Mouse (Mus musculus): ENCODE data around the gene Pcsk5. TPM values are rescaled to one million over a fixed set of nuclear protein-coding genes. Genes with fewer than 3 reads are reported as not detected.

Pcsk5 gene
- total and polyA plus RNA-seq, 3 experiments = not detected

DNA sequence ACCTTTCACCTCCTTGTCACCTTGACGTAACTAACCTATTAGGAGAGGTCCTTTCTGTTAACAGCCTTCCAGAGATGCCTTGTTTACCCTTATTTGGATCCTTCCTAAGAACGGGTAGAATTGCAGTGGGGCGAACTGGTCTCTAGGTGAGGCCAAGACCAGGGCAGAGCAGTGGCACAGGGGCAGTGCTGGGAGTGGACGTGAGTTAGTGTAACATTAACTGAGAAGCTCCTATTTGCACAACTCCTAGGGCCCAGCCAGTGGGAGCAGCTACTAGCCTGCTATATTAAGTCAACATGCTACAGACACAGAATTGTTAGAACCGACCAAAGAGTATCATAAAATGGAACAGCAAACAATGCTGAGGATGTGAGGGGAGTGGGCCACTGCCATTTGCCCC, 30.8 kb downstream of the Pcsk5 start:
- Histone ChIP-seq H3K4me2 (ENCODE audit: insufficient read depth, low read depth, poor library complexity, severe bottlenecking) (no peak overlapping the region), H3K4me1 (ENCODE audit: control insufficient read depth in 1 of 2, insufficient read depth in 2 of 2) (no peaks in the 10 kb centered on the region), H3K79me2 (replicated peaks; ENCODE audit: control insufficient read depth, extremely low read depth, insufficient read depth, poor library complexity, severe bottlenecking) (no peaks in the 10 kb centered on the region), H3K4me3 (replicated peaks in 1 of 3; ENCODE audit: low read depth in 2 of 3, low read length in 2 of 3, poor library complexity in 1 of 3) (no peak overlapping the region), H3K36me3 (replicated peaks in 1 of 2; ENCODE audit: control insufficient read depth in 1 of 2, insufficient read depth in 1 of 2, low read length in 1 of 2) (no peaks in the 10 kb centered on the region), H3K27ac (ENCODE audit: insufficient read depth, low read depth) (no peak overlapping the region), H3K9me3 (replicated peaks; ENCODE audit: low read length) (no peaks in the 10 kb centered on the region), H3K9ac (ENCODE audit: insufficient read depth, low read depth) (no peak overlapping the region), H3K27me3 (replicated peaks) (no peaks in the 10 kb centered on the region)
- dilution Hi-C loops (cut with MboI; ENCODE audit: extremely low pct_ligation_motif_present, extremely low pct_unique_long_range_greater_than_20kb, low sequenced_read_pairs) = no loop called here
- in situ Hi-C loops (cut with MboI; ENCODE audit: low pct_ligation_motif_present, low pct_unique_long_range_greater_than_20kb, low sequenced_read_pairs) = no loop called here
- TF ChIP-seq SIN3A (IDR thresholded peaks at IDR 0.05; ENCODE audit: low read length) = no peak
- no peak for TF ChIP-seq ELF1 (IDR thresholded peaks at IDR 0.05; ENCODE audit: low read depth, low read length)
- TF ChIP-seq ZC3H11A (IDR thresholded peaks at IDR 0.05; ENCODE audit: low read depth, low read length) = no peak
- no peak for TF ChIP-seq NELFE (IDR thresholded peaks at IDR 0.05; ENCODE audit: low read depth, low read length)
- no peak for TF ChIP-seq ETS1 (conservative IDR thresholded peaks at IDR 0.05; ENCODE audit: low read depth, low read length)
- TF ChIP-seq NRF1 (IDR thresholded peaks at IDR 0.05; ENCODE audit: low read depth, low read length) = no peak
- TF ChIP-seq CTCF (conservative IDR thresholded peaks at IDR 0.05 in 1 of 2, IDR thresholded peaks at IDR 0.05 in 1 of 2; ENCODE audit: low read depth in 2 of 2, low read length in 2 of 2) = no peak
- TF ChIP-seq MAFK (IDR thresholded peaks at IDR 0.05; ENCODE audit: insufficient replicate concordance, low read length) = no peak
- no peak for TF ChIP-seq SMC3 (IDR thresholded peaks at IDR 0.05; ENCODE audit: low read depth, low read length)
- TF ChIP-seq MEF2A (IDR thresholded peaks at IDR 0.05; ENCODE audit: borderline replicate concordance, low read depth, low read length) = no peak
- no peak for TF ChIP-seq KAT2A (IDR thresholded peaks at IDR 0.05; ENCODE audit: insufficient replicate concordance, low read length)
- no peak for TF ChIP-seq JUND (conservative IDR thresholded peaks at IDR 0.05; ENCODE audit: low read depth, low read length)
- TF ChIP-seq TBP (conservative IDR thresholded peaks at IDR 0.05; ENCODE audit: low read depth, low read length) = no peak
- no peak for TF ChIP-seq CHD2 (IDR thresholded peaks at IDR 0.05; ENCODE audit: low read length)
- no peak for TF ChIP-seq EP300 (IDR thresholded peaks at IDR 0.05; ENCODE audit: low read length)
- no peak for TF ChIP-seq PAX5 (IDR thresholded peaks at IDR 0.05; ENCODE audit: low read length)
- TF ChIP-seq MXI1 (IDR thresholded peaks at IDR 0.05; ENCODE audit: low read depth, low read length) = no peak
- TF ChIP-seq ZKSCAN1 (IDR thresholded peaks at IDR 0.05; ENCODE audit: borderline replicate concordance, low read depth, low read length) = no peak
- no peak for TF ChIP-seq GABPA (IDR thresholded peaks at IDR 0.05; ENCODE audit: insufficient replicate concordance, low read depth, low read length)
- no peak for DNase-seq (ENCODE audit: extremely low read depth)

DNA sequence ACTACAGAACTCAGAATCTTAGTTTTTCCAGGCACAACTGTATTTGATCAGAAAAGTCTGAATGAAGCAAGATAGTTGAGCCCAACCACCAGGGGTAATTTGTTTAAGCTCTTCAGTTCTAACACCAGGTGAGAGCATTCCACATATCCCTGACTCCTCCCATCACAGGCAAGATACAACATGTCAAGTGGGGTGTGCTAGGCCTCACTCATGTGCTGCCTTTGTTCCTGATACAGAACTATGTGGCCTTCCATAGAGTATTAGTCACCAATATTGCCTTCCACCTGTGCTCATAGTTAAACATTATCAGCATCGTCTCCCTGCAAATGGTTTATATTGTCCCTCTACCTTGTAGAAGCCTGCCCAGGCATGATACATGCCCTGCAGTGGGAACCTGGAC, 36.6 kb downstream of the Pcsk5 start:
- TF ChIP-seq NRF1 (IDR thresholded peaks at IDR 0.05; ENCODE audit: low read depth, low read length) (no peak), GABPA (IDR thresholded peaks at IDR 0.05; ENCODE audit: insufficient replicate concordance, low read depth, low read length) (no peak), MYC (IDR thresholded peaks at IDR 0.05; ENCODE audit: low read depth, low read length) (no peak), EP300 (IDR thresholded peaks at IDR 0.05; ENCODE audit: low read length) (no peak), RAD21 (IDR thresholded peaks at IDR 0.05; ENCODE audit: low read depth, low read length) (no peak), POLR2A (IDR thresholded peaks at IDR 0.05; ENCODE audit: low read depth, low read length) (no peak), KAT2A (IDR thresholded peaks at IDR 0.05; ENCODE audit: insufficient replicate concordance, low read length) (no peak), IRF4 (IDR thresholded peaks at IDR 0.05; ENCODE audit: low read depth, low read length) (no peak), TBP (conservative IDR thresholded peaks at IDR 0.05; ENCODE audit: low read depth, low read length) (no peak), ZKSCAN1 (IDR thresholded peaks at IDR 0.05; ENCODE audit: borderline replicate concordance, low read depth, low read length) (no peak), ELF1 (IDR thresholded peaks at IDR 0.05; ENCODE audit: low read depth, low read length) (no peak), E2F4 (IDR thresholded peaks at IDR 0.05; ENCODE audit: insufficient replicate concordance, low read depth, low read length) (no peak), MXI1 (IDR thresholded peaks at IDR 0.05; ENCODE audit: low read depth, low read length) (no peak), UBTF (IDR thresholded peaks at IDR 0.05; ENCODE audit: low read depth, low read length) (no peak), POLR2AphosphoS2 (IDR thresholded peaks at IDR 0.05; ENCODE audit: low read depth, low read length) (no peak), MEF2A (IDR thresholded peaks at IDR 0.05; ENCODE audit: borderline replicate concordance, low read depth, low read length) (no peak), RCOR1 (conservative IDR thresholded peaks at IDR 0.05; ENCODE audit: low read depth, low read length) (no peak), PAX5 (IDR thresholded peaks at IDR 0.05; ENCODE audit: low read length) (no peak), ZMIZ1 (IDR thresholded peaks at IDR 0.05; ENCODE audit: low read depth, low read length) (no peak)
- no peaks in the 10 kb centered on the region for H3K9me3 ChIP-seq (replicated peaks; ENCODE audit: low read length)
- H3K36me3 ChIP-seq (replicated peaks in 1 of 2; ENCODE audit: control insufficient read depth in 1 of 2, insufficient read depth in 1 of 2, low read length in 1 of 2) = no peaks in the 10 kb centered on the region
- H3K4me2 ChIP-seq (ENCODE audit: insufficient read depth, low read depth, poor library complexity, severe bottlenecking) = no peak overlapping the region
- dilution Hi-C loops (cut with MboI; ENCODE audit: extremely low pct_ligation_motif_present, extremely low pct_unique_long_range_greater_than_20kb, low sequenced_read_pairs) (no loop called here), in situ Hi-C loops (cut with MboI; ENCODE audit: low pct_ligation_motif_present, low pct_unique_long_range_greater_than_20kb, low sequenced_read_pairs) (no loop called here)
- H3K4me3 ChIP-seq (replicated peaks in 1 of 3; ENCODE audit: low read depth in 2 of 3, low read length in 2 of 3, poor library complexity in 1 of 3) = no peak overlapping the region
- no peaks in the 10 kb centered on the region for H3K4me1 ChIP-seq (ENCODE audit: control insufficient read depth in 1 of 2, insufficient read depth in 2 of 2)
- H3K27me3 ChIP-seq (replicated peaks) = no peaks in the 10 kb centered on the region
- H3K9ac ChIP-seq (ENCODE audit: insufficient read depth, low read depth) = no peak overlapping the region
- H3K79me2 ChIP-seq (replicated peaks; ENCODE audit: control insufficient read depth, extremely low read depth, insufficient read depth, poor library complexity, severe bottlenecking) = no peaks in the 10 kb centered on the region
- DNase-seq (ENCODE audit: extremely low read depth) = no peak
- no peak overlapping the region for H3K27ac ChIP-seq (ENCODE audit: insufficient read depth, low read depth)
